Mouse (Mus musculus): ENCODE data around the gene Olfr857.
"Not testable (repeated sequence)": the region's sequence is repeated elsewhere in the genome, so short reads cannot be mapped to it uniquely, and the experiment has no call there.

Gene Olfr857

DNA sequence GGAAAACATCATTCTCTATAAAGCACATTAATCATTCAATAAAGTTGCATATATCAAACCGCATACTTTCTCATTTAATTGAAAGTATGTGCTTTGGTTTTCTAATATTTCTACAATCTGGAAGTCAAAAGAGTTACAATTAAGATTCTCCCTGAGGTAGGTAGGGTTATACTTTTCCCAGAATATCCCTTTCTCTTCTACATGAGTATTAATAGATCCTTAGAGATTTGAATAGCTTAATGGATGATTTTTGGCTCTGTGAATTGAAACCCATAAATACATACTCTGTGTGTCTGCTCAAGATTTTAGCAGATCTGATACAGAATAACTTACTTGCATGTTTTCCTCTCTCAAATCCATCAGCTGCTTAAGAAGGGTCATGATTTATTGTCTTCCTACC is at the start of gene Olfr857:
Gene Olfr857, plus strand, starts transcription at position 301 of the 400 bp plus-strand sequence.
- DNase-seq: no peak

DNA sequence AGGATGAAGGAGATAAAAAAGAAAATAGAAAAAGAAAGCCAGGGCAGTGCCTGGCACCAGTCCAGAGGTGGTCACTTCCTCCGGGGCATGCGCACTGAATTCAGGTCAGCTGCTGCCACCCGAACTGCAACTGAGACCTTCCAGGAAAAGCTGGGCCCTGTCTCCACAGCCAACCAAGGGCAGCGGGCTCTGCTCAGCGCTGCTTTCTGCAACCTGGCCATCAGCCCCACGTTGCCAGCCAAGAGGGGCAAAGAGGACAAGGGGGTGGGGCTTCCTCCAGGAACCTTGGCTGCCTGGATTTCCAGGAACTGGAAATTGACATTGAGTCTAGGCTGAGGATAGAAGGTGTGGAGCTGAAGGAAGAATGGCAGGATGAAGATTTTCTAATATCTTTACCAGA is 19.0 kb upstream of the Olfr857 start:
- DNase-seq: no peak

DNA sequence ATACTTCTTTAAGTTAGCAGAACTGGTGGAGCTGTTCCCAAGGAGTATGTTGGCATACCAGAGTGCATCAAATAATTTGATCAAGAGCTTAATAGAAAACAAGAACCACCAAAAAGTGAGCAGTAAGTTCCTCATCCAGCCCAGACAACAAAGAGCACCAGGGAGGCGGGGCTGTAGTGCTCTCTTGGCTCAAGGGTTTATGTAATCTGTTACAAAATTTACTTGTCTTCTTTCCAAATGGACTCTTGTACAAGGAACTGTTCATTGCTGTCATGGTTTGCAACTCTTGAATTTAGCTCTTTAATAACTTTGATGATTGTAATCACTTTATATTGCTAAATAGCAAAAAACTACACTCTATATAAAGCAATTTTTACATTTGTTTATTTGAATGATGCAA is 17.8 kb upstream of the Olfr857 start:
- DNase-seq: no peak

DNA sequence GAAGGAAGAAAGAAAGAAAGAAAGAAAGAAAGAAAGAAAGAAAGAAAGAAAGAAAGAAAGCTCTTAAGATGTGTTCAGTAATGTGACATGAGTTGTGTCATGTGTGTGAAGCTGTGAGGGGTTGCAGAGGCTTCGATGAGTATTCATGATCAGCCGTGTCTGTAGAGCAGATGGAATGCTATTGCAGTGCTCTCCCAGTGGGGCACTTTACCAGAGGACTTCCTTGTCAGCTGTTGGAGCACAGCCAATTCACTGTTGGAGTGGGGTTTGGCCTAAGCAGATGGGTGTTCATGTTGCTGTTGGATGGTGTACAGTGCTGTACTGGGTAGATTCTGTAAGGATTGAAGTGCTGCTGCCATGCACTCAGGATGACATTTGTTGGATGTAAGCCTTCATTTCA is 16.8 kb upstream of the Olfr857 start:
- DNase-seq: no peak

DNA sequence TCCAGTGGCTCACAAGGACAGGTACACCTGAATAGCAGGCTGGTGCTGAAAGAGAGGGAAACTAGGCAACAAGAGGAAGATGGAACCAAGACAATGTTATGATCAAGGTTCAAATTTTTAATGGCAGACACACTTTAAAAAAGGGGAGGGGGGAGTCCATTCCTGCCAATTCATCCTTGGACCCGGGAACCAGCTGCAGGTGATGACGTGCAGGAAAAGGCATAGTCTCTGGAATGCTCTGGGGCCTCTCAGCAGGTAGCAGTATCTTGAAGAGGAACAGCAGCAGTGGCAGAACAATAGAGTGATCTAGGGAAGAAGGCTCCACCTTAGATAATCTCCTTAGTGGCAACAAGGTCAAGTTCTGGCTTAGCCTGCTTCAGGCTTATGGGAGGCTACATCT is 14.9 kb upstream of the Olfr857 start:
- DNase-seq: not testable (repeated sequence)

DNA sequence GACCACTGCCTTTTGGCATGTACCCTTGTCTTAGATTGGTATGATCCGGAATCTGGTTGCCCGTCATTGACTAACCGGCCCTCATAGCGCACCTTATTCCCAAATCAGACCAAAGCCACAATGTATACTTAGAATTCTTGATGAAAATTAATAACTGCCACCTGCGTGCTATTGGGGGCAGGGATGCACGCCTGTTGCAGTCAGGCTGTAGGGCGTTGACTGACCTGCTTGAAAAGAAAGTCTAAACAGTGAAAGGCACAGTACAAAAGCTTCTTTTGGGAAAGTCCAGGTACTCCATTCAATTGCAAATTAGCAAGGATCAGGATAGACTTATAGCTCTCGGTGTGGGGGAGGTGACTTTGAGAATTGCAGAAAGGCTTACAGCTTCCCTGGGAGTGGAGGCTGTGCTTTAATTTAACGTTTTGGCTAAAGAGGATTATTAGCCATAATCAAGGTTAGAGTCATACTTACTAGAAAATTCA is 14.3 kb upstream of the Olfr857 start:
- not testable (repeated sequence) for DNase-seq

DNA sequence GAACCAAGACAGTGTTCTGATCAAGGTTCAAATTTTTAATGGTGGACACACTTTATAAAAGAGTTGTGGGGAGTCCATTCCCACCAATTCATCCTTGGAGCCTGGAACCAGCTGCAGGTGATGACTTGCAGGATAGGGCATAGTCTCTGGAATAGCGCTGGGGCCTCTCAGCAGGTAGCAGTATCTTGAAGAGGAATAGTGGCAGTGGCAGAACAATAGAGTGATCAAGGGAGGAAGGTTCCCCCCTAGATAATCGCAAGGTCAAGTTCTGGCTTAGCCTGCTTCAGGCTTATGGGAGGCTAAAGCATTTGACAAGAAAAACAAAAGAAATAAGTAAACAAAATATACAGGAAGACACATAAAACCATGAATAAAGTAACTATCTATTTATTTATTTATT is 4.7 kb upstream of the Olfr857 start:
- not testable (repeated sequence) for DNase-seq

Measured in B cell, adult 2 months (primary cell).